Mouse (Mus musculus) lung, embryonic 16.5 days (tissue): Measurements from ENCODE around the gene Usp37. TPM values are rescaled to one million over a fixed set of nuclear protein-coding genes. Genes with fewer than 3 reads are reported as not detected.
"Not testable (repeated sequence)": the region's sequence is repeated elsewhere in the genome, so short reads cannot be mapped to it uniquely, and the experiment has no call there.

Experiments used
- ATAC-seq: fragments of 200-750 bp; cut with Nextera tagmentation; 2 replicates; pipeline ENCODE4 v1.8.0; 2017; ENCODE audit warnings: low read depth, mild to moderate bottlenecking, moderate library complexity
- H3K27ac ChIP-seq: fragments of 300-500 bp; sonication (generic); 2 replicates; pipeline ENCODE4 v1.5.1; 2014; ENCODE audit warnings: mild to moderate bottlenecking, control low read depth, low read length
- H3K27me3 ChIP-seq: fragments of 300-500 bp; sonication (generic); 2 replicates; pipeline ENCODE4 v1.6.1; 2014; ENCODE audit warnings: low read depth, low read length, mixed read lengths; ENCODE audit not compliant: control insufficient read depth, insufficient read depth
- H3K36me3 ChIP-seq: fragments of 300-500 bp; sonication (generic); 2 replicates; pipeline ENCODE4 v1.6.1; 2014; ENCODE audit warnings: low read length; ENCODE audit not compliant: control insufficient read depth, insufficient read depth
- H3K4me1 ChIP-seq: fragments of 300-500 bp; sonication (generic); replicated peaks from 2 replicates; pipeline ENCODE4 v1.6.1; 2014; ENCODE audit warnings: low read length, mixed read lengths; ENCODE audit not compliant: control insufficient read depth, insufficient read depth
- H3K4me2 ChIP-seq: fragments of 300-500 bp; sonication (generic); 2 replicates; pipeline ENCODE4 v1.6.1; 2014; ENCODE audit warnings: low read depth, low read length, control low read depth
- H3K4me3 ChIP-seq: fragments of 300-500 bp; sonication (generic); 2 replicates; pipeline ENCODE4 v1.5.1; 2014; ENCODE audit warnings: mild to moderate bottlenecking, low read length, control low read depth
- H3K9ac ChIP-seq: fragments of 300-500 bp; sonication (generic); 2 replicates; pipeline ENCODE4 v1.6.1; 2014; ENCODE audit warnings: low read length, control low read depth
- H3K9me3 ChIP-seq: fragments of 300-500 bp; sonication (generic); 2 replicates; pipeline ENCODE4 v1.6.1; 2016; ENCODE audit warnings: low read length; ENCODE audit not compliant: control insufficient read depth
- WGBS: fragments of 180-500 bp; shearing (Covaris S2); extraction: QIAGEN DNeasy Blood & Tissue Kit; methylation state at CpG from one replicate; pipeline ENCODE4 v1.1.7; 2014; 5-methylcytosine and 5-hydroxymethylcytosine counted together
- polyA plus RNA-seq: library from polyadenylated mRNA; unstranded; fragments of >200 nt; fragmentation: Nextera tagmentation; extraction: Ambion mirVana; gene quantifications from 2 replicates; pipeline ENCODE4 v1.2.1, GENCODE M21; 2015

The Usp37 gene
- polyA plus RNA-seq, 1 experiment from 2014 or later: 31.0 TPM

GRCm38 (mm10) chr1:74411753-74412325 lies 132.2 kb downstream of the Usp37 start:
- Histone ChIP-seq H3K4me1 (no peaks in the 10 kb centered on the region), H3K9me3 (no peaks in the 10 kb centered on the region), H3K4me3 (no peak overlapping the region), H3K36me3 (no peaks in the 10 kb centered on the region), H3K27ac (no peak overlapping the region), H3K27me3 (no peaks in the 10 kb centered on the region), H3K9ac (no peak overlapping the region), H3K4me2 (no peak overlapping the region)
- 33% methylated on average over 2 of the region's 2 CpGs for WGBS
- no peak for ATAC-seq

- Histone ChIP-seq H3K9ac (no peak within 1 kb of the TSS), H3K27me3 (no peaks in the 10 kb centered on the region), H3K4me3 (no peak within 1 kb of the TSS), H3K36me3 (no peaks in the 10 kb centered on the region), H3K27ac (no peak within 1 kb of the TSS), H3K9me3 (no peaks in the 10 kb centered on the region), H3K4me2 (no peak within 1 kb of the TSS), H3K4me1 (no peaks in the 10 kb centered on the region)
- 0 out of 2 replicates have a peak, but pooled peaks have one; percentile 15 for ATAC-seq
- WGBS: 46% methylated on average over 15 of the region's 15 CpGs
Measured at GRCm38 (mm10) chr1:74408589-74409504, 135.2 kb downstream of the Usp37 start, which contains the start of gene Vil1. TSS of gene Vil1 (plus strand) at chr1:74409376.

GRCm38 (mm10) chr1:74404206-74404605 lies 139.9 kb downstream of the Usp37 start:
- H3K27me3 ChIP-seq: no peaks in the 10 kb centered on the region
- H3K4me2 ChIP-seq: no peak overlapping the region
- ATAC-seq: no peak
- H3K36me3 ChIP-seq: no peaks in the 10 kb centered on the region
- no peak overlapping the region for H3K27ac ChIP-seq
- no peaks in the 10 kb centered on the region for H3K9me3 ChIP-seq
- H3K4me1 ChIP-seq: no peaks in the 10 kb centered on the region
- H3K9ac ChIP-seq: no peak overlapping the region
- H3K4me3 ChIP-seq: no peak overlapping the region
- 78% methylated on average over 4 of the region's 4 CpGs for WGBS

GRCm38 (mm10) chr1:74401015-74401702 lies 142.9 kb downstream of the Usp37 start:
- H3K4me1 ChIP-seq: no peaks in the 10 kb centered on the region
- no peak overlapping the region for H3K27ac ChIP-seq
- WGBS: 43% methylated on average over 16 of the region's 16 CpGs
- no peaks in the 10 kb centered on the region for H3K36me3 ChIP-seq
- H3K4me3 ChIP-seq: no peak overlapping the region
- H3K4me2 ChIP-seq: no peak overlapping the region; the same call in 1 of the 2 replicates
- no peak overlapping the region for H3K9ac ChIP-seq
- no peak for ATAC-seq
- H3K9me3 ChIP-seq: no peaks in the 10 kb centered on the region
- no peaks in the 10 kb centered on the region for H3K27me3 ChIP-seq

GRCm38 (mm10) chr1:74400531-74400930 lies 143.6 kb downstream of the Usp37 start:
- 77% methylated on average over 3 of the region's 3 CpGs for WGBS
- H3K27me3 ChIP-seq: no peaks in the 10 kb centered on the region

GRCm38 (mm10) chr1:74397919-74398451 lies 146.1 kb downstream of the Usp37 start:
- Histone ChIP-seq H3K9ac (peak overlapping the region; percentile 73), H3K4me1 (peaks cover 7% of the 10 kb centered on the region), H3K27ac (peak overlapping the region; percentile 92), H3K9me3 (no peaks in the 10 kb centered on the region), H3K4me3 (peak overlapping the region; percentile 50), H3K36me3 (peaks cover 14% of the 10 kb centered on the region), H3K4me2 (peak overlapping the region; percentile 89), H3K27me3 (no peaks in the 10 kb centered on the region)
- 7% methylated on average over 11 of the region's 11 CpGs for WGBS
- ATAC-seq: peak; percentile 32

More at GRCm38 (mm10) chr1:74400531-74400930, 143.6 kb downstream of the Usp37 start:
- Histone ChIP-seq H3K9ac (no peak overlapping the region), H3K27ac (no peak overlapping the region), H3K4me2 (no peak overlapping the region), H3K36me3 (no peaks in the 10 kb centered on the region), H3K4me3 (no peak overlapping the region), H3K4me1 (no peaks in the 10 kb centered on the region), H3K9me3 (no peaks in the 10 kb centered on the region)
- no peak for ATAC-seq

- peak overlapping the region; percentile 89 for H3K4me2 ChIP-seq
- peaks cover 10% of the 10 kb centered on the region for H3K4me1 ChIP-seq
- no peaks in the 10 kb centered on the region for H3K27me3 ChIP-seq
- H3K27ac ChIP-seq: peak overlapping the region; percentile 92
- peak overlapping the region; percentile 73 for H3K9ac ChIP-seq
- under 1% methylated on average over 41 of the region's 41 CpGs for WGBS
- no peaks in the 10 kb centered on the region for H3K9me3 ChIP-seq
- peaks cover 14% of the 10 kb centered on the region for H3K36me3 ChIP-seq
- ATAC-seq: peak; percentile 94
- H3K4me3 ChIP-seq: peak overlapping the region; percentile 50
Measured at GRCm38 (mm10) chr1:74397268-74397918, 146.7 kb downstream of the Usp37 start.

- H3K9ac ChIP-seq: 0 out of 2 replicates have a peak overlapping the region, but pooled peaks have one; percentile 20
- H3K4me3 ChIP-seq: peak overlapping the region; percentile 50
- H3K36me3 ChIP-seq: peaks cover 14% of the 10 kb centered on the region
- peak overlapping the region; percentile 89 for H3K4me2 ChIP-seq
- not testable (repeated sequence) for H3K9me3 ChIP-seq, ATAC-seq, H3K4me1 ChIP-seq, H3K27me3 ChIP-seq
- WGBS: 6% methylated on average over 11 of the region's 12 CpGs
- peak overlapping the region; percentile 91 for H3K27ac ChIP-seq
Measured at GRCm38 (mm10) chr1:74396456-74397222, 147.4 kb downstream of the Usp37 start.
